Mouse (Mus musculus) spleen, adult 2 months (tissue): ENCODE results near the gene Arpp19. TPM values are rescaled to one million over a fixed set of nuclear protein-coding genes. Genes with fewer than 3 reads are reported as not detected.

ENCODE experiments used
- DNase-seq, 2 experiments: peaks; one replicate each; pipeline versions ENCODE4 v3.0.0 to v3.0.0-alpha.2; 2012 to 2021; ENCODE audit warnings: low spot score in 2 of 2, low read depth in 1 of 2
- H3K27ac ChIP-seq: fragments of 200-500 bp; 2 replicates; pipeline ENCODE4 v1.5.1; 2012; ENCODE audit warnings: low read length, inconsistent platforms; ENCODE audit not compliant: insufficient read depth
- H3K27me3 ChIP-seq: fragments of 200-500 bp; 2 replicates; pipeline ENCODE4 v1.6.1; 2012; ENCODE audit warnings: mild to moderate bottlenecking, moderate library complexity, low read length, inconsistent platforms; ENCODE audit not compliant: control insufficient read depth, insufficient read depth
- H3K36me3 ChIP-seq: fragments of 200-500 bp; 2 replicates; pipeline ENCODE4 v1.6.1; 2012; ENCODE audit warnings: mild to moderate bottlenecking, low read length, inconsistent platforms; ENCODE audit not compliant: control insufficient read depth, insufficient read depth
- H3K4me1 ChIP-seq: fragments of 200-500 bp; 2 replicates; pipeline ENCODE4 v1.6.1; 2011; ENCODE audit warnings: inconsistent platforms; ENCODE audit not compliant: control insufficient read depth, insufficient read depth, insufficient read length
- H3K4me3 ChIP-seq: fragments of 200-500 bp; 2 replicates; pipeline ENCODE4 v1.5.1; 2011; ENCODE audit warnings: mild to moderate bottlenecking, inconsistent platforms; ENCODE audit not compliant: insufficient read depth, insufficient read length; ENCODE audit errors: extremely low read depth
- CTCF ChIP-seq: fragments of 200-500 bp; IDR thresholded peaks from 2 replicates; pipeline ENCODE4 v1.5.1; 2011; ENCODE audit warnings: mild to moderate bottlenecking, inconsistent platforms; ENCODE audit not compliant: insufficient read depth, insufficient read length, insufficient replicate concordance; ENCODE audit errors: extremely low read depth
- POLR2A ChIP-seq: fragments of 200-500 bp; IDR thresholded peaks from 2 replicates; pipeline ENCODE4 v1.6.1; 2011; ENCODE audit warnings: low read depth, low read length, inconsistent platforms
- WGBS: fragments of 180-500 bp; shearing (Covaris S2); methylation state at CpG from one replicate; pipeline ENCODE4 v1.1.7; 2018; 5-methylcytosine and 5-hydroxymethylcytosine counted together
- polyA plus RNA-seq: library from polyadenylated mRNA; depleted of rRNA; stranded (reverse); fragments of >200 nt; gene quantifications from 2 replicates; pipeline ENCODE4 v1.2.3, GENCODE M21; 2012

The Arpp19 gene
- polyA plus RNA-seq, 1 experiment, result 6.1 TPM

GRCm38 (mm10) chr9:75001006-75001405 is 36.4 kb upstream of the Arpp19 start:
- TF ChIP-seq POLR2A, result no peak
- TF ChIP-seq CTCF, result no peak
- Histone ChIP-seq H3K27ac (no peak overlapping the region), H3K36me3 (peaks cover 6% of the 10 kb centered on the region; the same call in 1 of the 2 replicates), H3K4me1 (no peaks in the 10 kb centered on the region; the same call in 1 of the 2 replicates), H3K27me3 (no peaks in the 10 kb centered on the region), H3K4me3 (no peak overlapping the region)
- 82% methylated on average over 6 of the region's 6 CpGs for WGBS
- DNase-seq, result no peak

- DNase-seq, result no peak
- H3K36me3 ChIP-seq, result peaks cover 6% of the 10 kb centered on the region; the same call in 1 of the 2 replicates
- H3K4me3 ChIP-seq, result no peak overlapping the region
- WGBS, result 81% methylated on average over 5 of the region's 5 CpGs
- no peak for TF ChIP-seq POLR2A
- no peak for TF ChIP-seq CTCF
- H3K4me1 ChIP-seq, result no peaks in the 10 kb centered on the region; the same call in 1 of the 2 replicates
- no peak overlapping the region for H3K27ac ChIP-seq
- H3K27me3 ChIP-seq, result no peaks in the 10 kb centered on the region
Observed at GRCm38 (mm10) chr9:75001611-75002204, 35.7 kb upstream of the Arpp19 start.

GRCm38 (mm10) chr9:75002262-75002661 is 35.2 kb upstream of the Arpp19 start:
- H3K4me1 ChIP-seq, result no peaks in the 10 kb centered on the region; the same call in 1 of the 2 replicates
- WGBS, result 79% methylated on average over 3 of the region's 3 CpGs
- DNase-seq, result no peak
- no peak overlapping the region for H3K4me3 ChIP-seq
- H3K27ac ChIP-seq, result no peak overlapping the region
- TF ChIP-seq CTCF, result no peak
- TF ChIP-seq POLR2A, result no peak
- peaks cover 10% of the 10 kb centered on the region for H3K36me3 ChIP-seq
- no peaks in the 10 kb centered on the region for H3K27me3 ChIP-seq

GRCm38 (mm10) chr9:75004203-75004602 is 33.2 kb upstream of the Arpp19 start:
- no peak overlapping the region for H3K4me3 ChIP-seq
- H3K27me3 ChIP-seq, result no peaks in the 10 kb centered on the region
- H3K27ac ChIP-seq, result no peak overlapping the region
- H3K4me1 ChIP-seq, result no peaks in the 10 kb centered on the region; the same call in 1 of the 2 replicates
- 91% methylated on average over 10 of the region's 10 CpGs for WGBS
- TF ChIP-seq CTCF, result no peak
- TF ChIP-seq POLR2A, result no peak
- H3K36me3 ChIP-seq, result peaks cover 17% of the 10 kb centered on the region
- no peak for DNase-seq

GRCm38 (mm10) chr9:75016591-75016990 is 20.8 kb upstream of the Arpp19 start:
- Histone ChIP-seq H3K27me3 (no peaks in the 10 kb centered on the region), H3K4me1 (no peaks in the 10 kb centered on the region), H3K4me3 (no peak overlapping the region), H3K36me3 (peaks cover 33% of the 10 kb centered on the region), H3K27ac (no peak overlapping the region)
- TF ChIP-seq CTCF (no peak), POLR2A (no peak)
- no peak for DNase-seq
- 93% methylated on average over 2 of the region's 2 CpGs for WGBS

- 94% methylated on average over 6 of the region's 6 CpGs for WGBS
- no peak overlapping the region for H3K4me3 ChIP-seq
Observed at GRCm38 (mm10) chr9:75019181-75019580, 18.2 kb upstream of the Arpp19 start.

GRCm38 (mm10) chr9:75019592-75019991 is 17.8 kb upstream of the Arpp19 start:
- no peak for DNase-seq
- TF ChIP-seq CTCF, result no peak
- no peak for TF ChIP-seq POLR2A
- H3K4me1 ChIP-seq, result no peaks in the 10 kb centered on the region
- no peak overlapping the region for H3K27ac ChIP-seq
- H3K36me3 ChIP-seq, result peaks cover 32% of the 10 kb centered on the region
- H3K27me3 ChIP-seq, result no peaks in the 10 kb centered on the region
- WGBS, result 95% methylated on average over 3 of the region's 3 CpGs
- H3K4me3 ChIP-seq, result no peak overlapping the region

More at GRCm38 (mm10) chr9:75019181-75019580, 18.2 kb upstream of the Arpp19 start:
- no peak for DNase-seq
- Histone ChIP-seq H3K27ac (no peak overlapping the region), H3K27me3 (no peaks in the 10 kb centered on the region), H3K4me1 (no peaks in the 10 kb centered on the region), H3K36me3 (peaks cover 33% of the 10 kb centered on the region)
- TF ChIP-seq CTCF, result no peak
- TF ChIP-seq POLR2A, result no peak
